Mouse (Mus musculus) kidney, embryonic 16.5 days (tissue): ENCODE data around the gene Atp2a1. TPM values are rescaled to one million over a fixed set of nuclear protein-coding genes. Genes with fewer than 3 reads are reported as not detected.
"Not testable (repeated sequence)": the region's sequence is repeated elsewhere in the genome, so short reads cannot be mapped to it uniquely, and the experiment has no call there.

Source experiments
- ATAC-seq: fragments of 200-750 bp; cut with Nextera tagmentation; 2 replicates; pipeline ENCODE4 v1.8.0; 2017; ENCODE audit warnings: moderate TSS enrichment; ENCODE audit not compliant: low FRiP score, low TSS enrichment
- H3K27ac ChIP-seq: fragments of 300-500 bp; sonication (generic); 2 replicates; pipeline ENCODE4 v1.5.1; 2014; ENCODE audit warnings: low read length
- H3K27me3 ChIP-seq: fragments of 300-500 bp; sonication (generic); 2 replicates; pipeline ENCODE4 v1.6.1; 2014; ENCODE audit warnings: low read length, control low read depth, mixed read lengths; ENCODE audit not compliant: insufficient read depth
- H3K36me3 ChIP-seq: fragments of 300-500 bp; sonication (generic); 2 replicates; pipeline ENCODE4 v1.6.1; 2014; ENCODE audit warnings: low read length, control low read depth, mixed read lengths; ENCODE audit not compliant: insufficient read depth
- H3K4me1 ChIP-seq: fragments of 300-500 bp; sonication (generic); 2 replicates; pipeline ENCODE4 v1.6.1; 2014; ENCODE audit warnings: low read length, control low read depth, mixed read lengths; ENCODE audit not compliant: insufficient read depth
- H3K4me2 ChIP-seq: fragments of 300-500 bp; sonication (generic); replicated peaks from 2 replicates; pipeline ENCODE4 v1.6.1; 2014; ENCODE audit warnings: low read depth, low read length
- H3K4me3 ChIP-seq: fragments of 300-500 bp; sonication (generic); 2 replicates; pipeline ENCODE4 v1.5.1; 2014; ENCODE audit warnings: mild to moderate bottlenecking, low read length
- H3K9ac ChIP-seq: fragments of 300-500 bp; sonication (generic); replicated peaks from 2 replicates; pipeline ENCODE4 v1.6.1; 2014; ENCODE audit warnings: low read length
- H3K9me3 ChIP-seq: fragments of 300-500 bp; sonication (generic); 2 replicates; pipeline ENCODE4 v1.6.1; 2016; ENCODE audit warnings: low read length, control low read depth
- WGBS: fragments of 180-500 bp; shearing (Covaris S2); extraction: QIAGEN DNeasy Blood & Tissue Kit; methylation state at CpG from one replicate; pipeline ENCODE4 v1.1.7; 2014; 5-methylcytosine and 5-hydroxymethylcytosine counted together
- polyA plus RNA-seq: library from polyadenylated mRNA; unstranded; fragments of >200 nt; fragmentation: Nextera tagmentation; extraction: Ambion mirVana; gene quantifications from 2 replicates; pipeline ENCODE4 v1.2.1, GENCODE M21; 2015

The Atp2a1 gene
- polyA plus RNA-seq, 1 experiment from 2014 or later: 7.8 TPM

DNA sequence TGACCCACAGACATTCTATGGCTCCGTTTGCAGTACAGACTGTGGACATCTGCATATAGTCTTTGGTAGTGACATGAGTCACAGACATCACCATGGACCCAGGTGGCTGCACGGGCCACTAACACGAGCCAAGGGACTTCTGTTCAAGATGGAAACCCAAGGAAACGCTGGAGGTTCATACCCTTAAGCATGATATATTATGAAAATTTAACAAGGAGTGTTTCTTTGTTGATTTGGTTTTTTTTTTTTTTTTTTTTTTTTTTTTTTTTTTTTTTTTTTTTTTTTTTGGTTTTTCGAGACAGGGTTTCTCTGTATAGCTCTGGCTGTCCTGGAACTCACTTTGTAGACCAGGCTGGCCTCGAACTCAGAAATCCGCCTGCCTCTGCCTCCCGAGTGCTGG lies 60.4 kb downstream of the Atp2a1 start:
- H3K4me2 ChIP-seq, ATAC-seq, H3K27me3 ChIP-seq, H3K36me3 ChIP-seq, H3K27ac ChIP-seq, H3K9ac ChIP-seq, H3K4me3 ChIP-seq, H3K4me1 ChIP-seq, H3K9me3 ChIP-seq: not testable (repeated sequence)
- WGBS: 73% methylated on average over 6 of the region's 8 CpGs

GRCm38 (mm10) chr7:126399548-126399947 lies 63.4 kb downstream of the Atp2a1 start:
- H3K4me1 ChIP-seq: peaks cover 9% of the 10 kb centered on the region
- H3K36me3 ChIP-seq: no peaks in the 10 kb centered on the region
- no peaks in the 10 kb centered on the region for H3K9me3 ChIP-seq
- no peak overlapping the region for H3K4me3 ChIP-seq
- ATAC-seq: no peak
- H3K27ac ChIP-seq: no peak overlapping the region
- 11% methylated on average over 5 of the region's 5 CpGs for WGBS
- H3K4me2 ChIP-seq: no peak overlapping the region
- no peaks in the 10 kb centered on the region for H3K27me3 ChIP-seq
- no peak overlapping the region for H3K9ac ChIP-seq

DNA sequence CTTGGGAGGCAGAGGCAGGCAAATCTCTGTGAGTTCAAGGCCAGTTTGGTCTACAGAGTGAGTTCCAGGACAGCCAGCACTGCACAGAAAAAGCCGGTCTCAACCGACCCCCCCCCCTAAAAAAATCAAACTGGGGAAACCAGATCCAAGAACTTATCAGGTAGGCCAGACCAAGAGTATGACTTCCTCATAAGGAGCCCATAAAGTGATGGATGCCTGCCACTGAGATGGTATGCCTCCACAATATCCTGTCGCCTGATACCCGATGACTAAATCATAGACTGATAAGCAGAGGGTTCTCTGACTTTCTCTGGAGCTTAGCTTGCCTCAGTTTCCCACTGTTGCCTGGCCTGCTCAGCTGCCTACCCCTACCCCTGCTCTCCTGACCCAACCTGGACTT lies 65.1 kb downstream of the Atp2a1 start:
- no peak overlapping the region for H3K4me2 ChIP-seq
- no peaks in the 10 kb centered on the region for H3K36me3 ChIP-seq
- H3K9ac ChIP-seq: no peak overlapping the region
- no peak overlapping the region for H3K27ac ChIP-seq
- no peak for ATAC-seq
- H3K4me3 ChIP-seq: no peak overlapping the region
- 93% methylated on average over 4 of the region's 4 CpGs for WGBS
- H3K27me3 ChIP-seq: no peaks in the 10 kb centered on the region
- peaks cover 9% of the 10 kb centered on the region for H3K4me1 ChIP-seq
- H3K9me3 ChIP-seq: no peaks in the 10 kb centered on the region

DNA sequence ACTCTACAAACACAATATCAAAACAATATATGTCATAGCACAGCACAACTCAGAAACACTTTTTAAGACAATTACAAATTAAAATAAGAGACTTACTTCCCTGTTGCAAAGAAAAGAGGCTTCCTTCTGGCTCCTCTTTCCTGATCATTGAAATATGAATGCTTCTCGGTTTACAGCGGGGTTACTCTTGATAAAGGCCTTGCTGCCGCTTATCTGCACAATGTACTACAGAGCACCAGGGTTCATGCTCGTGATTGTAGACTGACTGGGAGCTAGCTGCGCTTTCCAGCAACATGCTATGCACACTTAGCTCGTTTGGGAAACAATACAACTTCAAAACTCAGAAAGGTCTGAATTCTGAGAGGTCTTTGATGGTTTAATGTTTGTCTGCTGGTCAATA lies 65.7 kb downstream of the Atp2a1 start:
- Histone ChIP-seq H3K4me2 (peak overlapping the region; percentile 43), H3K4me3 (peak overlapping the region; percentile 15; the same call in 1 of the 2 replicates), H3K9ac (0 out of 2 replicates have a peak overlapping the region, but pooled peaks have one; percentile 35), H3K4me1 (peaks cover 9% of the 10 kb centered on the region), H3K27me3 (no peaks in the 10 kb centered on the region), H3K9me3 (no peaks in the 10 kb centered on the region), H3K36me3 (no peaks in the 10 kb centered on the region), H3K27ac (no peak overlapping the region)
- 56% methylated on average over 6 of the region's 6 CpGs for WGBS
- ATAC-seq: no peak

DNA sequence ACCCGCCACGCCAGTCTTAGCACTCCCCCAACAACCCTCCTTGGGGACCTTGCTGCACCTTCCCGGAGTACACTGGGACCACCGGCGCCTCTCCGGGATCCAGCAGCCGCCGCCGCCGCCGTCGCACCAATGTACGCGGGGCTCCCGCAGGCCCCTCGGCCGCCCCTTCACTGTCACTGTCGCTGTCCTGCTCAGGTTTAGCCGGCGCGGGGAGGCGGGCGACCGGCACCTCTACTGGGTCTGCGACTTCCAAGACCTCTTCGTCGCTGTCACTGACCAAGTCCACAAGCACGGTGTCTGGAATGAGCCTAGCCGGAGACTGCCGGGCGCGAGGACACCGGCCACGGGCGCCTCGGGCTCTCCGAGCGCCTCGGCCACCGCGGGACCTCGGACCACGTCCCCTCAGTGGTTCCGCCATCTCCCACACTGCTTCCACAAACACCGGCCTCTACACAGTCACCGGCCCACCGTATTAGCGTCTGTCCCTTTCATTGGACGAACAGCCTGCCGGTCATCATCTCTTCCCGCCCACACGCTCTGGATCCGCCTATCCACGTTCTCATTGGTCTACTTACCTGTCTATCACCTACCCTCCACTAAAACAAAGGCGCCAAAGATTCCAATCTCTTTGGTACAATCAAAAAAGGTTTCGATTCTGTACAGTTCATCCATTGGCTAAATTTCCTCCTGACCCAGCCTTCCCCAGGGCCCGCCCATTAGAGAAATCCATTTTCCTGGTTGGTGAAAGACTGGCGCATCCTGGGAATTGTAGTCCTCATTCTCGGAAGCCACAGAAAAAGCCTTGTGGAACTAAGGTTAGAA lies 66.4 kb downstream of the Atp2a1 start, which contains the start of gene Nfatc2ip:
TSS of gene Nfatc2ip (minus strand) at position 440 of the 822 bp plus-strand sequence.
- Histone ChIP-seq H3K27me3 (no peaks in the 10 kb centered on the region), H3K4me3 (peak within 1 kb of the TSS; percentile 97), H3K9me3 (no peaks in the 10 kb centered on the region), H3K4me1 (peaks cover 9% of the 10 kb centered on the region), H3K9ac (peak within 1 kb of the TSS; percentile 84), H3K4me2 (peak within 1 kb of the TSS; percentile 88), H3K36me3 (no peaks in the 10 kb centered on the region), H3K27ac (0 out of 2 replicates have a peak within 1 kb of the TSS, but pooled peaks have one; percentile 14)
- under 1% methylated on average over 58 of the region's 59 CpGs for WGBS
- ATAC-seq: peak; percentile 100

Other genes starting within 250 kb of the Atp2a1 start
- 25.9 and 29.7 TPM in 2 replicates for gene Sbk1, start 190.5 kb downstream of the Atp2a1 start, polyA plus RNA-seq
- 1.7 and 2.4 TPM in 2 replicates for gene Lat, start 93.5 kb downstream of the Atp2a1 start, polyA plus RNA-seq
- gene Spns1, start 85.7 kb downstream of the Atp2a1 start, polyA plus RNA-seq: 78.0 and 78.9 TPM in 2 replicates
- 1.9 and 2.5 TPM in 2 replicates for gene Nfatc2ip, start 66.4 kb downstream of the Atp2a1 start, polyA plus RNA-seq
- 0.09 TPM in 1 of 2 replicates, not detected in the other for gene Cd19, start 48.2 kb downstream of the Atp2a1 start, polyA plus RNA-seq
- gene Rabep2, start 34.3 kb downstream of the Atp2a1 start, polyA plus RNA-seq: 36.2 and 39.0 TPM in 2 replicates
- gene Sh2b1, start 12.3 kb upstream of the Atp2a1 start, polyA plus RNA-seq: 62.5 and 66.5 TPM in 2 replicates
- 177 and 196 TPM in 2 replicates for gene Tufm, start 24.3 kb upstream of the Atp2a1 start, polyA plus RNA-seq
- gene Atxn2l, start 40.3 kb upstream of the Atp2a1 start, polyA plus RNA-seq: 41.5 and 47.9 TPM in 2 replicates
- gene Eif3c, start 103.3 kb upstream of the Atp2a1 start, polyA plus RNA-seq: 200 and 219 TPM in 2 replicates
- gene Apobr, start 121.8 kb upstream of the Atp2a1 start, polyA plus RNA-seq: 0.96 and 1.1 TPM in 2 replicates
- 39.3 and 41.3 TPM in 2 replicates for gene Cln3, start 122.7 kb upstream of the Atp2a1 start, polyA plus RNA-seq
- not detected in 2 replicates for gene Il27, start 131.8 kb upstream of the Atp2a1 start, polyA plus RNA-seq
- gene Nupr1, start 167.8 kb upstream of the Atp2a1 start, polyA plus RNA-seq: 6.8 and 9.5 TPM in 2 replicates
- 50.7 and 57.2 TPM in 2 replicates for gene Sgf29, start 186.2 kb upstream of the Atp2a1 start, polyA plus RNA-seq
- gene Sult1a1, start 213.3 kb upstream of the Atp2a1 start, polyA plus RNA-seq: 9.1 and 9.4 TPM in 2 replicates
- gene Bola2, start 232.3 kb upstream of the Atp2a1 start, polyA plus RNA-seq: 119 and 122 TPM in 2 replicates
- 9.5 and 12.3 TPM in 2 replicates for gene Slx1b, start 232.7 kb upstream of the Atp2a1 start, polyA plus RNA-seq
- gene Coro1a, start 244.7 kb upstream of the Atp2a1 start, polyA plus RNA-seq: 17.5 and 19.7 TPM in 2 replicates